Mouse (Mus musculus): ENCODE measurements around the gene Flvcr2. TPM values are rescaled to one million over a fixed set of nuclear protein-coding genes. Genes with fewer than 3 reads are reported as not detected.
A peak's percentile ranks its signal among the peaks of the same experiment; 100 is the strongest.

Flvcr2 gene
- polyA plus RNA-seq, 1 experiment from 2014 or later: 6.3 TPM

GRCm38 (mm10) chr12:85778962-85779361 is 32.6 kb downstream of the Flvcr2 start:
- ATAC-seq: no peak
- H3K27me3 ChIP-seq (replicated peaks; ENCODE audit: control insufficient read depth, insufficient read depth, low read length): no peaks in the 10 kb centered on the region
- no peak overlapping the region for H3K4me2 ChIP-seq (ENCODE audit: low read length)
- H3K4me3 ChIP-seq (ENCODE audit: low read length): no peak overlapping the region
- WGBS: 83% methylated on average over 3 of the region's 3 CpGs
- no peak overlapping the region for H3K9ac ChIP-seq (ENCODE audit: low read depth, low read length)
- H3K36me3 ChIP-seq (ENCODE audit: control insufficient read depth, insufficient read depth, low read length): no peaks in the 10 kb centered on the region
- no peaks in the 10 kb centered on the region for H3K9me3 ChIP-seq (ENCODE audit: control insufficient read depth, low read length)
- no peak overlapping the region for H3K27ac ChIP-seq (ENCODE audit: low read depth, low read length)
- H3K4me1 ChIP-seq (ENCODE audit: control insufficient read depth, insufficient read depth, low read depth, low read length): no peaks in the 10 kb centered on the region

DNA sequence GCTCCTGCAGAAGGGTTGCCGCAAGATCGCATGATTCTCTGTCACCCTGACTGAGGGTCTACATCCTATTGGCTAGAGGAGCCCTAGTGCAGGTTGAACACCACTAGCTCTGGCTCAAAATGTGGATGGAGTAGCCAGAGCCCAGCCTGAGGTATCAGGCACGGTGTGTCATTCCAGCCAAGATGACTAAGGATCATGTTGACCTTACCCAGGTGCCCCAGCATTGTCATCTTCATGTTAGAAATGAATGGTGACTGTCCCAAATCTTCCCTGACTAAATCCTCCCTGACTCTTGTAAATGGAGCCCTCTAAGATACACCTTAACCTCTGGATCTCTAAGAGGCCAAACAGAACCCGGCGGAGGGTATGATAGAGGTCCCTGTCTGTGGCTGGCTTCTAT is 33.4 kb downstream of the Flvcr2 start:
- H3K27ac ChIP-seq (ENCODE audit: low read depth, low read length): no peak overlapping the region
- no peak overlapping the region for H3K4me3 ChIP-seq (ENCODE audit: low read length)
- H3K36me3 ChIP-seq (ENCODE audit: control insufficient read depth, insufficient read depth, low read length): no peaks in the 10 kb centered on the region
- no peaks in the 10 kb centered on the region for H3K27me3 ChIP-seq (replicated peaks; ENCODE audit: control insufficient read depth, insufficient read depth, low read length)
- H3K9me3 ChIP-seq (ENCODE audit: control insufficient read depth, low read length): no peaks in the 10 kb centered on the region
- no peaks in the 10 kb centered on the region for H3K4me1 ChIP-seq (ENCODE audit: control insufficient read depth, insufficient read depth, low read depth, low read length)
- ATAC-seq: no peak
- no peak overlapping the region for H3K9ac ChIP-seq (ENCODE audit: low read depth, low read length)
- WGBS: 93% methylated on average over 5 of the region's 5 CpGs
- no peak overlapping the region for H3K4me2 ChIP-seq (ENCODE audit: low read length)

- Histone ChIP-seq H3K4me2 (ENCODE audit: low read length) (no peak overlapping the region), H3K9ac (ENCODE audit: low read depth, low read length) (no peak overlapping the region), H3K27ac (ENCODE audit: low read depth, low read length) (no peak overlapping the region), H3K4me1 (ENCODE audit: control insufficient read depth, insufficient read depth, low read depth, low read length) (no peaks in the 10 kb centered on the region), H3K9me3 (ENCODE audit: control insufficient read depth, low read length) (no peaks in the 10 kb centered on the region), H3K27me3 (replicated peaks; ENCODE audit: control insufficient read depth, insufficient read depth, low read length) (no peaks in the 10 kb centered on the region), H3K36me3 (ENCODE audit: control insufficient read depth, insufficient read depth, low read length) (no peaks in the 10 kb centered on the region), H3K4me3 (ENCODE audit: low read length) (no peak overlapping the region)
- ATAC-seq: no peak
- WGBS: 88% methylated on average over 3 of the region's 3 CpGs
These were observed 35.3 kb downstream of the Flvcr2 start for GRCm38 (mm10) chr12:85781606-85782005.

DNA sequence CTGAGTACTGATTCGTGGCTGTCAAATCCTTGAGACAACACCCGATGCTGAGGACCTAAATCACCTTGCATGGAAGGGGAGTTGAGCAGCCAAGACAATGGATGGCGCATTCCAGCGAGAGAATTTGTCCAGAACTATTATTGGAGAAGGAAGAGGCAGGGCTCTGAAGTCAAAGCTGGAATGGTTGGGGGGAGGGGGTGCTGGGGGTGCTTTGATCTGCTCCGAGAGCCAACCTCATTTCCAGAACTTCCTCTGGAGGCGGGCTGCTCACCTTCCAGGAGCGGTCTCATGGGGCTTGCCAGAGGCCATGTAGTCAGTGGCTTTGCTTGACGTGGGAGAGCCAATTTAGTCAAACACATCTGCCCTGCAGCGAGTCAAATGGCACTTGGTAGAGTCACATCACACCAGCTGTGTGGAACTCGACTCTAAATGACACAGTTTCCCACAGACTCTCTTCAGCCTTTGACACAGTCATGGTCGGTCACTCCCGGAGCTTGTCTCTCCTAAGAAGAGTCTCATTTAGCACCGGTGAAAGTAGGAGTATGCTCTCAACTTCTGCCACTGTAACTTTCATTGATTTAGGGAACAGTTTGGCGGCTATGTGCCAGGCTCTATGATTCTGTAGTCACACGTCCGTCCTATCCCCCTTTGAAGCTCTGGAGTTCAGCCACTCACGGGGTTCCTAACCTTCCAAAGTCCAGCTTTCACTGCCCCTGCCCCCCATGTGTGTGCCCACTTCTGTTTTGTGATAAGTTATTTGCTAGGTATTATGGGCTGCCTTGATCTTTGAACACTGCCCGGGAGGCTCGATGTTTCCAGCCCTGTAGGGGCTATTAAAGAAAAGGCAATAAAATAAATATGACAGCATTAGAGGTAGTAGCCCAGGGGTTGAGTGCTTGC is 38.8 kb downstream of the Flvcr2 start:
- Histone ChIP-seq H3K4me2 (ENCODE audit: low read length) (no peak overlapping the region), H3K36me3 (ENCODE audit: control insufficient read depth, insufficient read depth, low read length) (no peaks in the 10 kb centered on the region), H3K4me1 (ENCODE audit: control insufficient read depth, insufficient read depth, low read depth, low read length) (no peaks in the 10 kb centered on the region), H3K9ac (ENCODE audit: low read depth, low read length) (no peak overlapping the region), H3K27me3 (replicated peaks; ENCODE audit: control insufficient read depth, insufficient read depth, low read length) (no peaks in the 10 kb centered on the region), H3K4me3 (ENCODE audit: low read length) (no peak overlapping the region), H3K9me3 (ENCODE audit: control insufficient read depth, low read length) (no peaks in the 10 kb centered on the region), H3K27ac (ENCODE audit: low read depth, low read length) (no peak overlapping the region)
- ATAC-seq: no peak
- WGBS: 70% methylated on average over 19 of the region's 19 CpGs

DNA sequence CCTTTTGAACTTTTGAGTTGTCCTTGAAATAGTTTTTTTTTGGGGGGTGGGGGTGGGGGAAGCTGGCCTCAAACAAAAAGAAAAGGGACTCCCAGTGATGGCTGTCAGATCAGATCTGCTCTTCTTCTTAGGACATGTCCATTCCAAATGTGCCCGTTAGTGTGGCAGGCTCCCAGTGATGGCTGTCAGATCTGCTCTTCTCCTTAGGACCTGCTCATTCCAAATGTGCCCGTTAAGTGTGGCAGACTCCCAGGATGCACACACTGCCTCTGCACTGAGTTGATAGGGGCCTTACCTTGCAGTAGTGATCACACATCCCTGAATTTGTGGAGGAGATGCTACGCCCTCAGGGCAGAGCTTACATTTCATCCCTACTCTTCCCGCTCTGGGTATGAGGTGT is 45.8 kb downstream of the Flvcr2 start:
- Histone ChIP-seq H3K9me3 (ENCODE audit: control insufficient read depth, low read length) (no peaks in the 10 kb centered on the region), H3K4me2 (ENCODE audit: low read length) (no peak overlapping the region), H3K27ac (ENCODE audit: low read depth, low read length) (no peak overlapping the region), H3K27me3 (replicated peaks; ENCODE audit: control insufficient read depth, insufficient read depth, low read length) (no peaks in the 10 kb centered on the region), H3K4me3 (ENCODE audit: low read length) (no peak overlapping the region), H3K4me1 (ENCODE audit: control insufficient read depth, insufficient read depth, low read depth, low read length) (no peaks in the 10 kb centered on the region), H3K9ac (ENCODE audit: low read depth, low read length) (no peak overlapping the region), H3K36me3 (ENCODE audit: control insufficient read depth, insufficient read depth, low read length) (no peaks in the 10 kb centered on the region)
- no peak for ATAC-seq
- WGBS: 82% methylated on average over 4 of the region's 4 CpGs

- H3K4me2 ChIP-seq (ENCODE audit: low read length): no peak overlapping the region
- ATAC-seq: peak; percentile 45; the same call in 1 of the 2 replicates
These were observed 46.5 kb downstream of the Flvcr2 start for GRCm38 (mm10) chr12:85792821-85793346.

DNA sequence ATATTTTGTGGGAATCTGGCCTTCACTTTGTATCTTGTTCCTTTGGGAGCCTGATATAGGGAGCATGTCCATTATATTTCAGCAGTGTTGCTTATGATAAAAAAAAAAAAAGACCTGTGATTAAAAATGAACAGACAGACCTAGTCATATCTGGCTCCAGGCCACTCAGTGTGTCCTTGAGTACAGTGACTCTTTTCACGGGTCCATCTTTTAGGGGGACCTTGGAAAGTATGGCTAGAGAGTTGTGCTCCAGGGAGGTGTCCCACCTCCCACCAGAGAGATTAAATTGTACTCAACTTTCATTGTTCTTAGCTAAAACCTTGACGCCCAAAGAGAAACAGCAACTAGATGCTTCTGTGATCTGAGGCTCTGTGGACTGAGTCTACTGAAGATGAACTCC is 47.8 kb downstream of the Flvcr2 start:
- ATAC-seq: no peak
- 83% methylated on average over 2 of the region's 2 CpGs for WGBS
- Histone ChIP-seq H3K9ac (ENCODE audit: low read depth, low read length) (no peak overlapping the region), H3K36me3 (ENCODE audit: control insufficient read depth, insufficient read depth, low read length) (no peaks in the 10 kb centered on the region), H3K4me1 (ENCODE audit: control insufficient read depth, insufficient read depth, low read depth, low read length) (no peaks in the 10 kb centered on the region), H3K27me3 (replicated peaks; ENCODE audit: control insufficient read depth, insufficient read depth, low read length) (no peaks in the 10 kb centered on the region), H3K4me2 (ENCODE audit: low read length) (no peak overlapping the region), H3K4me3 (ENCODE audit: low read length) (no peak overlapping the region), H3K27ac (ENCODE audit: low read depth, low read length) (no peak overlapping the region), H3K9me3 (ENCODE audit: control insufficient read depth, low read length) (no peaks in the 10 kb centered on the region)

More at GRCm38 (mm10) chr12:85792821-85793346, 46.5 kb downstream of the Flvcr2 start:
- Histone ChIP-seq H3K27ac (ENCODE audit: low read depth, low read length) (no peak overlapping the region), H3K9me3 (ENCODE audit: control insufficient read depth, low read length) (no peaks in the 10 kb centered on the region), H3K9ac (ENCODE audit: low read depth, low read length) (no peak overlapping the region), H3K4me3 (ENCODE audit: low read length) (no peak overlapping the region), H3K36me3 (ENCODE audit: control insufficient read depth, insufficient read depth, low read length) (no peaks in the 10 kb centered on the region), H3K27me3 (replicated peaks; ENCODE audit: control insufficient read depth, insufficient read depth, low read length) (no peaks in the 10 kb centered on the region), H3K4me1 (ENCODE audit: control insufficient read depth, insufficient read depth, low read depth, low read length) (no peaks in the 10 kb centered on the region)
- 61% methylated on average over 6 of the region's 6 CpGs for WGBS

- no peaks in the 10 kb centered on the region for H3K36me3 ChIP-seq (ENCODE audit: control insufficient read depth, insufficient read depth, low read length)
- H3K9me3 ChIP-seq (ENCODE audit: control insufficient read depth, low read length): no peaks in the 10 kb centered on the region
- H3K9ac ChIP-seq (ENCODE audit: low read depth, low read length): no peak overlapping the region
- H3K4me3 ChIP-seq (ENCODE audit: low read length): no peak overlapping the region
- 71% methylated on average over 1 of the region's 1 CpGs for WGBS
- H3K27ac ChIP-seq (ENCODE audit: low read depth, low read length): no peak overlapping the region
- no peaks in the 10 kb centered on the region for H3K4me1 ChIP-seq (ENCODE audit: control insufficient read depth, insufficient read depth, low read depth, low read length)
- H3K27me3 ChIP-seq (replicated peaks; ENCODE audit: control insufficient read depth, insufficient read depth, low read length): no peaks in the 10 kb centered on the region
- ATAC-seq: no peak
- no peak overlapping the region for H3K4me2 ChIP-seq (ENCODE audit: low read length)
These were observed 49.2 kb downstream of the Flvcr2 start for GRCm38 (mm10) chr12:85795551-85795950.

DNA sequence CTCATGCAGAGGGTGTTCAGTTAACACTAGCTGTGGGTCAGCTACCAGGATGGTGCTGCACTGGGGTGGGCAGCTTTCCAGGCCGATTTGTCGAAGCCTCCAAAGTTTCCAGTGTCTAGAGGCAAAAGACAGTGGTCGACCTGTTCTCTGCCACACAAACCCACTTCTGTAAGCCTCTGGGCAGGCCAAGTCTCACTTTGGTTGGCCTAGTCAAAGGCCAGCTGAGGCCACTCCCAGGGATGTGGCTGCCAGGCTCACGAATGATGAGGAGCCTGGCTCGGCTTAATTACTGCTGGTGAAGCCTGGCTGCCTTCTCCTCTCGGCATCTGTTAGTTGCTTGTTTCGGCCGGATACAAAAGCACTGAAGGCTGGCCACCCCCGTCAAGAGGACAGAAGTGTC is 53.7 kb downstream of the Flvcr2 start:
- no peaks in the 10 kb centered on the region for H3K27me3 ChIP-seq (replicated peaks; ENCODE audit: control insufficient read depth, insufficient read depth, low read length)
- H3K36me3 ChIP-seq (ENCODE audit: control insufficient read depth, insufficient read depth, low read length): no peaks in the 10 kb centered on the region
- no peak overlapping the region for H3K27ac ChIP-seq (ENCODE audit: low read depth, low read length)
- no peaks in the 10 kb centered on the region for H3K9me3 ChIP-seq (ENCODE audit: control insufficient read depth, low read length)
- H3K4me1 ChIP-seq (ENCODE audit: control insufficient read depth, insufficient read depth, low read depth, low read length): no peaks in the 10 kb centered on the region
- no peak overlapping the region for H3K4me3 ChIP-seq (ENCODE audit: low read length)
- no peak overlapping the region for H3K4me2 ChIP-seq (ENCODE audit: low read length)
- no peak overlapping the region for H3K9ac ChIP-seq (ENCODE audit: low read depth, low read length)
- peak; percentile 24; the same call in 1 of the 2 replicates for ATAC-seq
- 57% methylated on average over 9 of the region's 9 CpGs for WGBS
